Mouse (Mus musculus) liver, embryonic 13.5 days (tissue): ENCODE results near the gene Tmem163. TPM values are rescaled to one million over a fixed set of nuclear protein-coding genes. Genes with fewer than 3 reads are reported as not detected.

Experiments used
- ATAC-seq: fragments of 200-750 bp; cut with Nextera tagmentation; 2 replicates; pipeline ENCODE4 v1.8.0; 2017; ENCODE audit warnings: low read depth, mild to moderate bottlenecking, moderate number of reproducible peaks, moderate library complexity
- DNase-seq: peaks from one replicate; pipeline ENCODE4 v3.0.0; 2022
- H3K27ac ChIP-seq: fragments of 300-500 bp; sonication (generic); 2 replicates; pipeline ENCODE4 v1.5.1; 2015; ENCODE audit warnings: moderate library complexity, mild to moderate bottlenecking, inconsistent platforms
- H3K27me3 ChIP-seq: fragments of 300-500 bp; sonication (generic); 2 replicates; pipeline ENCODE4 v1.6.1; 2015; ENCODE audit warnings: mild to moderate bottlenecking, inconsistent platforms
- H3K36me3 ChIP-seq: fragments of 300-500 bp; sonication (generic); 2 replicates; pipeline ENCODE4 v1.6.1; 2015; ENCODE audit warnings: mild to moderate bottlenecking, inconsistent platforms
- H3K4me1 ChIP-seq: fragments of 300-500 bp; sonication (generic); replicated peaks from 2 replicates; pipeline ENCODE4 v1.6.1; 2015; ENCODE audit warnings: inconsistent platforms
- H3K4me2 ChIP-seq: fragments of 300-500 bp; sonication (generic); 2 replicates; pipeline ENCODE4 v1.6.1; 2015; ENCODE audit warnings: inconsistent platforms, mild to moderate bottlenecking, moderate library complexity
- H3K4me3 ChIP-seq: fragments of 300-500 bp; sonication (generic); replicated peaks from 2 replicates; pipeline ENCODE4 v1.5.1; 2015; ENCODE audit warnings: mild to moderate bottlenecking, inconsistent platforms
- H3K9ac ChIP-seq: fragments of 300-500 bp; sonication (generic); 2 replicates; pipeline ENCODE4 v1.6.1; 2015; ENCODE audit warnings: mild to moderate bottlenecking, inconsistent platforms
- H3K9me3 ChIP-seq: fragments of 300-500 bp; sonication (generic); replicated peaks from 2 replicates; pipeline ENCODE4 v1.6.1; 2016; ENCODE audit warnings: inconsistent platforms
- WGBS: fragments of 180-500 bp; shearing (Covaris S2); methylation state at CpG from one replicate; pipeline ENCODE4 v1.1.7; 2015; ENCODE audit not compliant: insufficient replicate concordance; 5-methylcytosine and 5-hydroxymethylcytosine counted together
- polyA plus RNA-seq: library from polyadenylated mRNA; unstranded; fragments of >200 nt; fragmentation: Nextera tagmentation; extraction: Ambion mirVana; gene quantifications from 2 replicates; pipeline ENCODE4 v1.2.1, GENCODE M21; 2015

Tmem163 gene
- polyA plus RNA-seq, 1 experiment from 2014 or later: 0.51 TPM

DNA sequence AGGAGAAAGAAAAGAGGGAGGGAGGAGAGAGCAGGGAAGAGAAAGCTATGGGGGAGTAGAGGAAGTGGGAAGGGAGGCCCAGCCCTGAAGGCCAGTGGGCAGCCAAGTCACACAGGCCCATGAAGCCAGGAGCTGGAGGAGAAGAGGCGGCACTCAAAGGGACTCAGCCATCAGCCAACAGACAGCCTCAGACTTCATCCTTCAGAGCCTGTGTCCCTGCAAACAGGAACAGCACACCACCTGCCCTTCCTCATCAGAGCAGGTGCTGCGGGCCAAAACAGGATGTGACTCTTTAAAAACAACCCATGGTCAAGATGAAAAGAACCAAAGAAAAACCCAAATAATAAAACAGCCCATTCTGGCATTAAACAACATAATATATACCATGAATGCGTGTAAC is 165.7 kb downstream of the Tmem163 start:
- Histone ChIP-seq H3K27me3 (no peaks in the 10 kb centered on the region), H3K27ac (no peak overlapping the region), H3K4me1 (no peaks in the 10 kb centered on the region), H3K9me3 (0 out of 2 replicates have a peak, but pooled peaks cover 6% of the 10 kb centered on the region), H3K36me3 (no peaks in the 10 kb centered on the region), H3K9ac (no peak overlapping the region), H3K4me2 (no peak overlapping the region), H3K4me3 (no peak overlapping the region)
- no peak for ATAC-seq
- DNase-seq: no peak
- 72% methylated on average over 3 of the region's 3 CpGs for WGBS

DNA sequence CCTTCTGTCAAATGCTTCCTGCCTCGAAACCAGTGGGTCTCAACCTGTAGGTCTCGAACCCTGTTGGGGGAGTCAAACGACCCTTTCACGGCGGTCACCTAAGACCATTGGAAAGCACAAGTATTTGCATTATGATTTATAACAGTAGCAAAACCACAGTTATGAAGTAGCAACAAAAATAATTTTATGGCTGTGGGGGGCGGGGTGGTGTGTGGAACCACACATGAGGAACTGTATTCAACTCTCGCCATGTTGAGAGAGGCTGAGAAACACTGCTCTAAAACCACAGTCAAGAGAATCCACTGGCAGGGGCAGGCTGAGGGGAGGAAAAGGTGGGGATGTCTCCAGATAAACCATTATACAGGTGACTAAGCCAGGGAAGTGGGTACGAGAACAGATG is 166.2 kb downstream of the Tmem163 start:
- no peak overlapping the region for H3K4me3 ChIP-seq
- WGBS: 54% methylated on average over 8 of the region's 8 CpGs

DNA sequence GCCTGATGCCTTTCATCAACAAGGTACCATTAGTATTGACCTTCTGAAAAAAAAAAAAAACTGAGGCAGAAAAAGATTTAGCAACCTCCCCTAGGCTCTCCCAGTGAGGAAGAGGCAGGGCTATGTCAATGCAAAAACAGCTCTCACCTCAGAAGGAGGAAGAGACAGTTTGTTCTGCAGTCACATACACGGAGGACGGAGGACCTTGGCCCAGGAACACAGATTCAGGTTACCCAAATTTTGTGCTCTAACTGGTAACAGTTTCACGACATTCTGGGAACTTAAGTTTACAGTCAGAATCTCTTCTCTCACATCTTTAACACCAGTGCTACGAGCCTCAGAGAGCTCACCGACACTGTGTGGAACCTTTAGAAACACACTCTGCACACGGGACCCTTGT is 166.6 kb downstream of the Tmem163 start:
- 41% methylated on average over 6 of the region's 6 CpGs for WGBS
- DNase-seq: no peak
- no peaks in the 10 kb centered on the region for H3K27me3 ChIP-seq
- H3K9me3 ChIP-seq: 0 out of 2 replicates have a peak, but pooled peaks cover 6% of the 10 kb centered on the region
- H3K9ac ChIP-seq: no peak overlapping the region
- H3K4me3 ChIP-seq: no peak overlapping the region
- no peaks in the 10 kb centered on the region for H3K4me1 ChIP-seq
- no peak overlapping the region for H3K27ac ChIP-seq
- ATAC-seq: no peak
- no peaks in the 10 kb centered on the region for H3K36me3 ChIP-seq
- no peak overlapping the region for H3K4me2 ChIP-seq

More for the DNA sequence above, 166.2 kb downstream of the Tmem163 start:
- 0 out of 2 replicates have a peak, but pooled peaks cover 6% of the 10 kb centered on the region for H3K9me3 ChIP-seq
- no peaks in the 10 kb centered on the region for H3K4me1 ChIP-seq
- DNase-seq: no peak
- no peak overlapping the region for H3K27ac ChIP-seq
- no peak overlapping the region for H3K9ac ChIP-seq
- no peak overlapping the region for H3K4me2 ChIP-seq
- H3K27me3 ChIP-seq: no peaks in the 10 kb centered on the region
- ATAC-seq: no peak
- H3K36me3 ChIP-seq: no peaks in the 10 kb centered on the region

DNA sequence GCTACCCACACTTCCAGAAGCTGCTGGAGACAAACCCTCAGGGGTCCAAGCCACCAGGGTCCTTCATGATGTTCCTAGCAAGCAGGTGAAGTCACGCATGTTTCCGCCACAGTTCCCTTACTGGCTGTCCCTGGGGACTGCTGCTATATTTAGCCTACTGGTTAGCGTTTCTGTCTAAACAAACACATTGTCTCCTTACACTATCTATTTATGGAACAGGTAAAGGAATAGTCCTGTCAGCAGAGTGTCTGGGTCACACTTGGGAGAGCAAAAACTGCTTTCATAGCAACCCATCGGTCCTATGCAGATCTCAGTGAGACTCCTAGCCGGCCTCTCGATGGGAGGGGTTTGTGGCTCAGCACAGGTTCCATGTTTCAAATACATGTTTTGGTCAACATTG is 168.0 kb downstream of the Tmem163 start:
- Histone ChIP-seq H3K4me2 (no peak overlapping the region), H3K4me3 (no peak overlapping the region), H3K27ac (no peak overlapping the region), H3K36me3 (no peaks in the 10 kb centered on the region), H3K9ac (no peak overlapping the region), H3K4me1 (no peaks in the 10 kb centered on the region), H3K9me3 (0 out of 2 replicates have a peak, but pooled peaks cover 6% of the 10 kb centered on the region), H3K27me3 (no peaks in the 10 kb centered on the region)
- 75% methylated on average over 6 of the region's 6 CpGs for WGBS
- no peak for DNase-seq
- no peak for ATAC-seq

DNA sequence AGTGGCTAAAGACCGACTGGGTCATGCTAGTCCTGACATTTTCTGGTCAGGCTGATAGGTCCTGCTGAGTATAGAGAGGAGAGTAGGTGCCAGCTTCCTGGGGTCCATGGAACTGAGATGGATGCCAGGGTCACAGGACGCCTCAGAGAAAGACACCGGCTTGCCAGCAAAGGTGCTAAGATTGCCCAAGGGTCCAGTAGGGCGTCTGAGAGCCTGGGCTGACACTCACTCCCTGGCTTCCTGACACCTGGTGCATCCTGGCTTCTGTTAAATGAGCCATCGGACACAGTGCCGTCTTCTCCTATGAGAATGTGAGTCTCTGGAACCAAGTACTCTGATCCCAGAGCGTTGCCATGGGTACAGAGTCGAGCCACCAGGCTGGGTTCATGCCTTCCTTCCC is 170.4 kb downstream of the Tmem163 start:
- Histone ChIP-seq H3K4me3 (no peak overlapping the region), H3K27me3 (no peaks in the 10 kb centered on the region), H3K27ac (no peak overlapping the region), H3K9me3 (no peaks in the 10 kb centered on the region), H3K9ac (no peak overlapping the region), H3K4me2 (no peak overlapping the region), H3K4me1 (no peaks in the 10 kb centered on the region), H3K36me3 (no peaks in the 10 kb centered on the region)
- DNase-seq (no peak), ATAC-seq (no peak)
- WGBS: 67% methylated on average over 8 of the region's 8 CpGs

DNA sequence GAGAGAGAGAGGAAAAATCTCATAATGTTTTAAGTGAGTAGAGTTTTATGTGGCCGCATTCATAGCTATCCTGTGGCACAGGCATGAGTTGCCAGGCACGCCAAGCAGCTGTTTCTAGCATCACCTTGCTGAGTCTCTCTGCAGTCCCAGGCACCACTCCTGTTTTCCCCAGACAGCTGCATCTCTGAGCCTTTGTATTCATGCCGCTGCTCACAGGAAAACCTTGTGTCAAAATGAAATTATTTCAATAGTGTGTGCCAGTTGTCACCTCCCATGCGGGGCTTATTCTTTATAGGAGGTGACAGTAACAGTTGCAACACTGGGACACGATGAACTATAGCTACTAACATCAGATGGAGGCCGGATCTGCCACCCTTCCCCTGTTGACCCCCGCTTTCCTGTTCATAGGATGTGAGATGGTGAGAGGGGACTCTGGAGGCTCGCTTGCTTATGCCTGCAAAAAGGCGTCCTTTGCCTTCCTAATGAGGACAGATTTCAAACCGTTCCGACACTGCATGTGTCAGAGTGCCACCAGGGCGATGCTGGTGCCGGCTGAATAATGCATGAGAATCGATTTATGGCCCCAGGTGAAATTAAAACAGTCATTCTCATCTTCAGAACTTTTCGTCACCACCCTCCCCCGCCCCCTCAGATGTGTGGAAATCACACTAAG is 171.1 kb downstream of the Tmem163 start:
- ATAC-seq (no peak), DNase-seq (no peak)
- Histone ChIP-seq H3K9ac (no peak overlapping the region), H3K4me1 (no peaks in the 10 kb centered on the region), H3K36me3 (no peaks in the 10 kb centered on the region), H3K27me3 (no peaks in the 10 kb centered on the region), H3K9me3 (no peaks in the 10 kb centered on the region), H3K4me2 (no peak overlapping the region), H3K27ac (no peak overlapping the region), H3K4me3 (no peak overlapping the region)
- 64% methylated on average over 16 of the region's 16 CpGs for WGBS

DNA sequence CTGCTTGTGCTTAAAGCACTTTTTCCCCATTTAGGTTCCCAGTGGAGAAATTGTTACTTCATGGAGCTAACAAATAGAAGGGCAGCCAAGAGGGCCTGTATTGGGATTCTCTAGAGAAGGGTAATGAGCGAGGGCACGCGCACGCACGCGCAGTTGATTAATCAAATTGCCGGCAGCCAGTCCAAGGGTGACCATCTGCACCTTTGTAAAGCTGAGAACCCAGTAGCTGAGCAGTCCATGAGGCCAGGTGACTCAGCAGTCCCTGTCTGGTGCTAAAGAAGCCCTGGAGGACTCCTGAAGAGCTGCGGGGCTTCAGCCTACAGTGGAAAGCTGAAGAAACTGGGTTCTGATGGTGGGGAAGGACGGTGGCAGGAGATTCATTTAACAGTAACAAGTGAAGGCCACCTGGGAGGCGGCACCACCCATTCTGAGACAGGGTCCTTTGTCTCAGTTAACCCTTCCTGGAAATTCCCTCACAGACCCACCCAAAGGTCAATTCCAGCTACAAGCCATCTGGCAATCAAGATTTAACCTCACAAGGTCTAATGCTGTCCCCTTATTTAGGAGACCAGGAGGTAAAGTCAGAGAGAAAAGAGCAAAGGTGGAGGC is 172.2 kb downstream of the Tmem163 start:
- DNase-seq (no peak), ATAC-seq (no peak)

DNA sequence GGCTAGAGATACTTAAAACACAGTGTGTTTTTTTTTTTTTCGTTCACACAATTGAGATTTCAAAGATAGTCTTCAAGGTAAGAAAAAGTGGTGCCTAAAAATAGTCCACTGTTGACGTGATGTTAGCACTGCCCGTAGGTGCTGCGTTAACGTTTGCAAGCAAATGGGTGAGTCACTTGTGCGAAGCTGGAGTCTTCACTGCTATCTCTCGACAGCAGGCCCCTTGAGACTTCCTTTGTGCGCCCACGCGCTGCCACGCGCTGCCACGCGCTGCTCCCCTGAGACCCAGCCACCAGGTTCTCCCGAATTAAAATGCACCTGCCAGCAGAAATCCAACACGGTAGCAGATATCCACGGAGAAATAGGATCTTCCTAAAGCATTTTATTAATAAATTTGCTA is 178.6 kb downstream of the Tmem163 start:
- Histone ChIP-seq H3K4me1 (no peaks in the 10 kb centered on the region), H3K9ac (no peak overlapping the region), H3K4me3 (no peak overlapping the region), H3K27ac (no peak overlapping the region), H3K9me3 (no peaks in the 10 kb centered on the region), H3K27me3 (no peaks in the 10 kb centered on the region), H3K36me3 (no peaks in the 10 kb centered on the region), H3K4me2 (no peak overlapping the region)
- WGBS: 37% methylated on average over 17 of the region's 17 CpGs
- no peak for DNase-seq
- ATAC-seq: no peak

More for the DNA sequence above, 172.2 kb downstream of the Tmem163 start:
- Histone ChIP-seq H3K9ac (no peak overlapping the region), H3K27ac (no peak overlapping the region), H3K27me3 (no peaks in the 10 kb centered on the region), H3K4me3 (no peak overlapping the region), H3K4me2 (no peak overlapping the region), H3K36me3 (no peaks in the 10 kb centered on the region), H3K9me3 (no peaks in the 10 kb centered on the region), H3K4me1 (no peaks in the 10 kb centered on the region)
- 74% methylated on average over 10 of the region's 10 CpGs for WGBS

DNA sequence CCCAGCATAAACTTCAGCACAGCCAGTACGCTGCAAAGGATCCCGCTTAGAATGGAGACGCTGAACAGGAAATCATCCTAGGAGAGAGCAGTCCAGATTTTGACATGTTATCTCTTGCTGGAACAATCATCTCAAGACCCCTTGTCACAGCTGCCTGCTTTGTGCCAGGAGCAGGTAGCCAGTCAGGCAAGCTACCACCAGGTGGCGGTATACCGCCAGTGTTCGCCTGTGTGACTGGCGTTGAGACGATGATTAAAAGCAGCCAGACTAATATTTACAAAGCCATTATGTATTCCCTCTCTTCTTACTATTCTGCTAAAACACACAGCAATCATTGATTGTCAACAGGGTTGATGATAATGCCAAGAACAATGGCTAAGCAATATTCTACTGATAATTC is 179.1 kb downstream of the Tmem163 start:
- Histone ChIP-seq H3K4me2 (no peak overlapping the region), H3K4me1 (no peaks in the 10 kb centered on the region), H3K4me3 (no peak overlapping the region), H3K27ac (no peak overlapping the region), H3K36me3 (no peaks in the 10 kb centered on the region), H3K9me3 (no peaks in the 10 kb centered on the region), H3K9ac (no peak overlapping the region), H3K27me3 (no peaks in the 10 kb centered on the region)
- ATAC-seq (no peak), DNase-seq (peak; percentile 34)
- WGBS: 8% methylated on average over 8 of the region's 8 CpGs

DNA sequence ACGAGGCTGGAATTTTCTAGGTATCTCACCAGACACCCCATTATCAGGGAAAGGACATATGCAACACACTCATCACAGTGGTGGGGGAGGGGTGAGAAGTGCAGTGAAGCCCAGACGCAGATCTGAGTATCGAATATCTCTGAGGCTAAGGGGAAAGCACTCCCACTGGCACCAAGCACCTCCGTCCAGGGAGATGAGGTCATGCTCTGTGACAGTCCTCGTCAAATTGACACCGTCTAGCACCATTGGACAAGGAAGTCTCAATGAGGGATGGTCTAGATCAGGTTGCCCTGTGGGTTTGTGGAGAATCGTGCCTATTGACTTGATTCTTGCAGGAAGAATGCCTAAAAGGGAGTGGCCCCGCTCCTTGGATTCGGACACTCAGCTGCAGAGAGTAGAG is 180.6 kb downstream of the Tmem163 start:
- no peak overlapping the region for H3K4me3 ChIP-seq
- ATAC-seq (no peak), DNase-seq (no peak)
- H3K36me3 ChIP-seq: no peaks in the 10 kb centered on the region
- no peak overlapping the region for H3K4me2 ChIP-seq
- H3K9me3 ChIP-seq: no peaks in the 10 kb centered on the region
- H3K9ac ChIP-seq: no peak overlapping the region
- H3K27ac ChIP-seq: no peak overlapping the region
- no peaks in the 10 kb centered on the region for H3K27me3 ChIP-seq
- no peaks in the 10 kb centered on the region for H3K4me1 ChIP-seq
- 50% methylated on average over 9 of the region's 9 CpGs for WGBS

DNA sequence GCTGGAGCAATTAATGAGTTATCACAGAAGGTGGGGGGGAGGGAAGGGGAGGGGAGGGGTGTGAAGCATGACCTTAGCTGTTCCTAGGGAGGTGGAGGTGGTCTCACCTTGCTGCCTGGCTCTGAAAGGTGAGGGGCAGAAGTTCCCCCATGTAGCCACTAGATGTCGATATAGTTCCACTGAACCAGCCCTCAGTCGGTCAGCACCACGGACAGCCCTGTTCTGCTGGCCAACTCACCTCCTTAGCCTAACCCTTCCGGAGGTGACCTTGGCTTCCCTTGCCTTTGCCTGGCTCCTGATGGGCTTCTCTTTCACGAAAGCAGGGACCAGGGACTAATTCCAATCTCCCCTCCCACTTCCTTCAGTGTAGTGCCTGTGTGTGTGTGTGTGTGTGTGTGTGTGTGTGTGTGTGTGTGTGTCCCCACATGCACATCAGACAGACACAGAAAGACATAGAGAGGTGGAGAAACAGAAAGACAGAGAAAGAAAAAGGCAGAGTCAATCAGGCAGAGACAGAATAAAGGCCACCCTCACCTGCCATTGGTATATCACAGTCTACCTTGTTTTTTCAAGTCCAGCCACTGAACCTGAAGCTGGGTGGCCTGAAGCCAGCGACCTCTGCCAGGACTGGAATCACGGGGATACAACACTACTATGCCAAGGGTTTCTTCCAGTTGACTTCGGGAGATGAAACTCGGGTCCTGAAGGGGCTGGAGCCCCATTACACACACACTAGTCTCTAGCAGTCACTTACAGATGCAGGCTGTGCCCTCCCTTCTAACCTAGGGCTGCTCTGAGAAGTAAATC is 182.4 kb downstream of the Tmem163 start:
- Histone ChIP-seq H3K36me3 (no peaks in the 10 kb centered on the region), H3K4me1 (no peaks in the 10 kb centered on the region), H3K4me3 (no peak overlapping the region), H3K4me2 (no peak overlapping the region), H3K27ac (no peak overlapping the region), H3K27me3 (no peaks in the 10 kb centered on the region), H3K9ac (no peak overlapping the region), H3K9me3 (no peaks in the 10 kb centered on the region)
- no peak for ATAC-seq
- WGBS: 26% methylated on average over 9 of the region's 9 CpGs
- DNase-seq: no peak
